ENCODE assay signal across 17 mouse cellular contexts in genomic region chr9:77539232-77539631, GRCm38 (mm10).
"Had no signal": no experiment of that assay in that cellular context is flagged by ENCODE, and none has a peak within 500 bp of the region (broad histone marks: within the 10 kb centered on the region; RNA-seq: fewer than 3 reads in every experiment).

No protein-coding gene starts in this region.

- H3K4me2 ChIP-seq: neural tube, embryonic 12.5 days; neural tube, embryonic 13.5 days; neural tube, embryonic 15.5 days; stomach, embryonic 15.5 days had no signal

- H3K9ac ChIP-seq: neural tube, embryonic 12.5 days; neural tube, embryonic 13.5 days; neural tube, embryonic 15.5 days; stomach, embryonic 15.5 days had no signal

- H3K9me3 ChIP-seq: neural tube, embryonic 12.5 days; neural tube, embryonic 13.5 days; neural tube, embryonic 15.5 days; stomach, embryonic 15.5 days had no signal

- H3K36me3 ChIP-seq: neural tube, embryonic 12.5 days; neural tube, embryonic 13.5 days; neural tube, embryonic 15.5 days; stomach, embryonic 15.5 days had no signal

- H3K27ac ChIP-seq: neural tube, embryonic 12.5 days; neural tube, embryonic 13.5 days; neural tube, embryonic 15.5 days; stomach, embryonic 15.5 days; stomach, postnatal 0 days had no signal

- DNase-seq: retina, postnatal 1 day; right cerebral cortex, adult 18-20 months; right cerebral cortex, postnatal 14 days; right cerebral cortex, postnatal 25 days; right cerebral cortex, postnatal 4 days; spleen, adult 18-20 months; thymus, adult 18-20 months; thymus, adult 2 months; thymus, postnatal 14 days; thymus, postnatal 25 days; thymus, postnatal 36 days; thymus, postnatal 4 days had no signal

- H3K4me3 ChIP-seq: neural tube, embryonic 12.5 days; neural tube, embryonic 13.5 days; neural tube, embryonic 15.5 days; stomach, embryonic 15.5 days had no signal

- H3K27me3 ChIP-seq: neural tube, embryonic 15.5 days; stomach, embryonic 15.5 days had no signal
